In genomic region chr1:51769815-51770503, GRCm38 (mm10) we compare ENCODE assay signal across 23 mouse cellular contexts.
DNase-seq lines count a peak whose midpoint lies in the region; ATAC-seq and TF ChIP-seq lines count a peak whose summit lies in the region.
"Had no signal": no experiment of that assay in that cellular context is flagged by ENCODE, and none has a peak within 500 bp of the region (broad histone marks: within the 10 kb centered on the region; RNA-seq: fewer than 3 reads in every experiment).

No protein-coding gene starts in this region.

- peak; percentile 65 for DNase-seq in heart, adult 11 months
- no peak for DNase-seq in heart, postnatal 10 days
- peak; percentile 21 for DNase-seq in kidney, adult 2 months
- no peak for DNase-seq in kidney, adult 18-20 months
- DNase-seq in R1 (ENCODE audit: low read depth, low spot score) = peak; percentile 20
- no peak for DNase-seq in thymus, postnatal 0 days (ENCODE audit: low spot score)
- DNase-seq: adrenal gland, adult 2 months; adrenal gland, postnatal 25 days; cerebellum, adult 2 months; cerebellum, postnatal 10 days; forebrain, postnatal 0 days; gastrocnemius, adult 2 months; gastrocnemius, postnatal 36 days; heart, adult 18-20 months; heart, postnatal 36 days had no signal

- H3K27me3 ChIP-seq in kidney, adult 2 months (replicated peaks; ENCODE audit: control insufficient read depth, insufficient read depth, low read length) = no peaks in the 10 kb centered on the region
- H3K27me3 ChIP-seq in intestine, embryonic 15.5 days (replicated peaks) = no peaks in the 10 kb centered on the region
- H3K27me3 ChIP-seq: embryonic facial prominence, embryonic 13.5 days; forebrain, embryonic 13.5 days; hindbrain, embryonic 12.5 days had no signal

- H3K4me1 ChIP-seq in kidney, adult 2 months (ENCODE audit: control insufficient read depth, insufficient read depth, low read length) = no peaks in the 10 kb centered on the region
- H3K4me1 ChIP-seq in intestine, embryonic 15.5 days (replicated peaks) = no peaks in the 10 kb centered on the region
- H3K4me1 ChIP-seq: embryonic facial prominence, embryonic 13.5 days; forebrain, embryonic 13.5 days; hindbrain, embryonic 12.5 days had no signal

- intact Hi-C loops in heart, postnatal 10 days (cut with DNase I) = no loop called here

- no peak for TF ChIP-seq POLR2A in kidney, adult 2 months (IDR thresholded peaks at IDR 0.05; ENCODE audit: low read depth, low read length)

- no peak overlapping the region for H3K4me2 ChIP-seq in intestine, embryonic 15.5 days (replicated peaks)
- H3K4me2 ChIP-seq: embryonic facial prominence, embryonic 13.5 days; forebrain, embryonic 13.5 days; hindbrain, embryonic 12.5 days had no signal

- no peak overlapping the region for H3K4me3 ChIP-seq in kidney, adult 2 months (ENCODE audit: insufficient read depth, low read depth, low read length)
- no peak overlapping the region for H3K4me3 ChIP-seq in intestine, embryonic 15.5 days (replicated peaks)
- H3K4me3 ChIP-seq: embryonic facial prominence, embryonic 13.5 days; forebrain, embryonic 13.5 days; gastrocnemius, adult 2 months; hindbrain, embryonic 12.5 days had no signal

- no peak overlapping the region for H3K9ac ChIP-seq in intestine, embryonic 15.5 days
- H3K9ac ChIP-seq: embryonic facial prominence, embryonic 13.5 days; forebrain, embryonic 13.5 days; forebrain, postnatal 0 days; hindbrain, embryonic 12.5 days had no signal

- no peak overlapping the region for H3K27ac ChIP-seq in kidney, adult 2 months (ENCODE audit: insufficient read depth, low read depth, low read length)
- H3K27ac ChIP-seq in intestine, embryonic 15.5 days = no peak overlapping the region
- H3K27ac ChIP-seq: embryonic facial prominence, embryonic 13.5 days; forebrain, embryonic 13.5 days; gastrocnemius, adult 2 months; hindbrain, embryonic 12.5 days had no signal

- H3K9me3 ChIP-seq in intestine, embryonic 15.5 days = no peaks in the 10 kb centered on the region
- H3K9me3 ChIP-seq: embryonic facial prominence, embryonic 13.5 days; forebrain, embryonic 13.5 days; hindbrain, embryonic 12.5 days had no signal

- TF ChIP-seq CTCF in kidney, adult 2 months (conservative IDR thresholded peaks at IDR 0.05; ENCODE audit: insufficient read depth, insufficient read length, low read depth, low read length) = no peak

- no peaks in the 10 kb centered on the region for H3K36me3 ChIP-seq in kidney, adult 2 months (ENCODE audit: control insufficient read depth, insufficient read depth, low read length)
- H3K36me3 ChIP-seq in intestine, embryonic 15.5 days = no peaks in the 10 kb centered on the region

- 76% methylated on average over 12 of the region's 12 CpGs for WGBS in kidney, adult 2 months
- WGBS in intestine, embryonic 15.5 days = 69% methylated on average over 12 of the region's 12 CpGs

- peak; percentile 72 for ATAC-seq in intestine, embryonic 15.5 days
- no peak for ATAC-seq in cerebellum, adult (ENCODE audit: insufficient number of reproducible peaks, low FRiP score, low TSS enrichment)
- ATAC-seq: activated CD4-positive, CD25-positive, alpha-beta regulatory T cell, adult 4 months; forebrain, embryonic 13.5 days; forebrain, postnatal 0 days; hindbrain, embryonic 16.5 days; inflammation-experienced regulatory T-cells, adult 6 months had no signal

Comparison
In these comparisons a context has a peak if more than half of its experiments do, and no peak if none do; other contexts are left out.
1. DNase-seq: peak in heart, adult 11 months (single experiment), kidney, adult 2 months (single experiment) and R1 (single experiment); none in heart, postnatal 10 days (0 of 2), kidney, adult 18-20 months (single experiment) and thymus, postnatal 0 days (single experiment).